In genomic region chr15:12066176-12066856, GRCm38 (mm10) we compare ENCODE assay signal across 9 mouse cellular contexts. TPM values are rescaled to one million over a fixed set of nuclear protein-coding genes. Genes with fewer than 3 reads are reported as not detected.
DNase-seq lines count a peak whose midpoint lies in the region; ATAC-seq and TF ChIP-seq lines count a peak whose summit lies in the region.
"Had no signal": no experiment of that assay in that cellular context is flagged by ENCODE, and none has a peak within 500 bp of the region (broad histone marks: within the 10 kb centered on the region; RNA-seq: fewer than 3 reads in every experiment).

No protein-coding gene starts in this region.

- H3K27me3 ChIP-seq in hindbrain, embryonic 16.5 days (replicated peaks; ENCODE audit: control insufficient read depth, insufficient read depth, low read length) = no peaks in the 10 kb centered on the region
- no peaks in the 10 kb centered on the region for H3K27me3 ChIP-seq in myocyte (ENCODE audit: control insufficient read depth, insufficient read depth, insufficient read length)

- ATAC-seq in hindbrain, embryonic 16.5 days = peak; percentile 92
- ATAC-seq in CD4-positive, CD25-positive, alpha-beta regulatory T cell, adult 4 months = no peak

- WGBS in hindbrain, embryonic 16.5 days = 25% methylated on average over 14 of the region's 14 CpGs

- peaks cover 6% of the 10 kb centered on the region for H3K9me3 ChIP-seq in hindbrain, embryonic 16.5 days (ENCODE audit: control insufficient read depth, low read length)
- H3K9me3 ChIP-seq: G1E had no signal

- peak; percentile 63 for DNase-seq in MN1 (ENCODE audit: low spot score)
- DNase-seq in cerebellum, adult 11 months = peak; percentile 33
- DNase-seq in gastrocnemius, adult 2 months = peak; percentile 85
- peak; percentile 59 to 65 for DNase-seq in left cerebral cortex, adult 18-20 months (ENCODE audit: low spot score in 2 of 2)
- peak; percentile 85 for DNase-seq in urinary bladder, postnatal 14 days (ENCODE audit: low spot score)

- H3K9ac ChIP-seq in hindbrain, embryonic 16.5 days (ENCODE audit: low read depth, low read length) = no peak overlapping the region

- no peak overlapping the region for H3ac ChIP-seq in myocyte (ENCODE audit: control insufficient read depth, insufficient read length)

- H3K27ac ChIP-seq in gastrocnemius, adult 2 months = peak overlapping the region; percentile 77
- peak overlapping the region; percentile 49 for H3K27ac ChIP-seq in hindbrain, embryonic 16.5 days (ENCODE audit: low read depth, low read length)

- no peak for TF ChIP-seq POLR2A in myocyte (IDR thresholded peaks at IDR 0.05; ENCODE audit: insufficient read length, low read depth)

- TF ChIP-seq CTCF in gastrocnemius, adult 2 months (IDR thresholded peaks at IDR 0.05) = no peak

- no peaks in the 10 kb centered on the region; the same call in 1 of the 2 replicates for H3K36me3 ChIP-seq in hindbrain, embryonic 16.5 days (ENCODE audit: control insufficient read depth, insufficient read depth, low read length)
- H3K36me3 ChIP-seq in myocyte (ENCODE audit: control insufficient read depth, insufficient read depth) = no peaks in the 10 kb centered on the region
- H3K36me3 ChIP-seq: G1E had no signal

- H3K4me3 ChIP-seq in gastrocnemius, adult 2 months = peak overlapping the region; percentile 64
- no peak overlapping the region for H3K4me3 ChIP-seq in hindbrain, embryonic 16.5 days (ENCODE audit: low read length)
- H3K4me3 ChIP-seq in myocyte = no peak overlapping the region

- peaks cover 6% of the 10 kb centered on the region; the same call in 1 of the 2 replicates for H3K4me1 ChIP-seq in hindbrain, embryonic 16.5 days (ENCODE audit: control insufficient read depth, insufficient read depth, low read depth, low read length)

- H3K4me2 ChIP-seq in hindbrain, embryonic 16.5 days (ENCODE audit: low read length) = peak overlapping the region; percentile 31; the same call in 1 of the 2 replicates
- peak overlapping the region; percentile 52 for H3K4me2 ChIP-seq in myocyte (ENCODE audit: low read depth)

- H3K79me2 ChIP-seq in myocyte (ENCODE audit: control insufficient read depth, insufficient read depth) = no peaks in the 10 kb centered on the region

- intact Hi-C loops in gastrocnemius, adult 2 months (cut with DNase I) = no loop called here

TF ChIP-seq in myocyte, 11 proteins besides CTCF, POLR2A, EP300 and RAD21:
- TF ChIP-seq MYOG (IDR thresholded peaks at IDR 0.05; ENCODE audit: control insufficient read depth in 1 of 3, insufficient read depth in 1 of 3, insufficient read length in 2 of 3, low read depth in 2 of 3) (no peak), SRF (IDR thresholded peaks at IDR 0.05; ENCODE audit: control insufficient read depth, insufficient read length, low read depth) (no peak)

RNA-seq across cellular contexts. Expression of gene Zfr, which starts 51.3 kb away (rescaled TPM):
- total RNA-seq in gastrocnemius, adult 2 months (2021) = 10 to 100 TPM; 68.3 to 69.8 TPM
- polyA plus RNA-seq in hindbrain, embryonic 16.5 days (2015; fragmentation: Nextera tagmentation; extraction: Ambion mirVana) = 162 and 168 TPM in 2 replicates
- 100 to 1,000 TPM; 334 to 364 TPM for total RNA-seq in left cerebral cortex, adult 18-20 months (2021)
- 35.9 TPM for polyA plus RNA-seq in myocyte (2012; fragmentation: generic; extraction: Trizol)
- polyA plus RNA-seq in CD4-positive, CD25-positive, alpha-beta regulatory T cell, adult 4 months (2017; shearing (Covaris generic)) = 100 to 1,000 TPM; 189 to 227 TPM

Comparison
In these comparisons a context has a peak if more than half of its experiments do, and no peak if none do; other contexts are left out.
1. DNase-seq: peak in every context shown above with its lines; median percentile 85 in gastrocnemius, adult 2 months; 85 in urinary bladder, postnatal 14 days; 63 in MN1; 62 in left cerebral cortex, adult 18-20 months; 33 in cerebellum, adult 11 months.